18 mouse cellular contexts compared by ENCODE assay signal in the genomic region with DNA sequence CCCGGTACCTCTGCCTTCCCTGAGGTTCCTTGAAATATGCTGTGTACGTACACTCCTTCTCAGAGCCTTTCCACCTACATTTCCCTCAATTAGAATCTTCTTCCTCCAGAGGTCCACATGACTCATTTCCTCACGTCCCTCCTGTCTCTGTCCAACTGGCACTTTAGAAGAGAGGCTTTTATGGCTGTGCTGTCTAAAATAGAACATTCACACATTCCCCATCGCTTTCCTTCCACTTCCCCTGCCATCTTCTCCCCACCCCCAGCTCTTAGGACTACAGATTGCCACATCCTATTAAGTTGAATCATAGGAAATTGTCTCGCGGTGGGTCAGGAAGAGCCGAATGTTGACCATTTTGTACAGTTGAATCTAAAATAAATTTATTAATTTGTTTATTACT.
A peak's percentile ranks its signal among the peaks of the same experiment; 100 is the strongest.
DNase-seq lines count a peak whose midpoint lies in the region; ATAC-seq and TF ChIP-seq lines count a peak whose summit lies in the region.
"Had no signal": no experiment of that assay in that cellular context is flagged by ENCODE, and none has a peak within 500 bp of the region (broad histone marks: within the 10 kb centered on the region; RNA-seq: fewer than 3 reads in every experiment).

No protein-coding gene starts in this region.

- no peaks in the 10 kb centered on the region for H3K27me3 ChIP-seq in liver, embryonic 13.5 days
- H3K27me3 ChIP-seq in liver, embryonic 11.5 days (replicated peaks; ENCODE audit: control insufficient read depth, insufficient read depth, low read length): no peaks in the 10 kb centered on the region
- no peaks in the 10 kb centered on the region for H3K27me3 ChIP-seq in liver, postnatal 0 days (ENCODE audit: insufficient read depth, low read length)
- H3K27me3 ChIP-seq in hindbrain, embryonic 12.5 days: no peaks in the 10 kb centered on the region
- H3K27me3 ChIP-seq: midbrain, embryonic 13.5 days had no signal

- TF ChIP-seq CTCF in liver, postnatal 0 days (IDR thresholded peaks at IDR 0.05; ENCODE audit: low read depth): no peak

- no peaks in the 10 kb centered on the region for H3K36me3 ChIP-seq in liver, embryonic 13.5 days
- no peaks in the 10 kb centered on the region for H3K36me3 ChIP-seq in liver, embryonic 11.5 days (ENCODE audit: control insufficient read depth, insufficient read depth, low read length)
- no peaks in the 10 kb centered on the region for H3K36me3 ChIP-seq in liver, postnatal 0 days (replicated peaks; ENCODE audit: insufficient read depth, low read length)
- no peaks in the 10 kb centered on the region for H3K36me3 ChIP-seq in hindbrain, embryonic 12.5 days
- H3K36me3 ChIP-seq: forebrain, embryonic 10.5 days; midbrain, embryonic 13.5 days had no signal

- H3K4me3 ChIP-seq in liver, embryonic 13.5 days (replicated peaks): no peak overlapping the region
- no peak overlapping the region for H3K4me3 ChIP-seq in liver, embryonic 11.5 days (ENCODE audit: low read depth, low read length)
- peak overlapping the region; percentile 19 for H3K4me3 ChIP-seq in liver, postnatal 0 days (ENCODE audit: low read depth, low read length)
- no peak overlapping the region for H3K4me3 ChIP-seq in hindbrain, embryonic 12.5 days
- H3K4me3 ChIP-seq: forebrain, embryonic 10.5 days; layer of hippocampus, adult 2 months; midbrain, embryonic 13.5 days had no signal

- DNase-seq in frontal cortex, postnatal 36 days (ENCODE audit: low spot score in 2 of 2): peak; percentile 15 to 24
- DNase-seq in frontal cortex, postnatal 25 days (ENCODE audit: low spot score in 2 of 2): no peak
- no peak for DNase-seq in liver, embryonic 13.5 days
- no peak for DNase-seq in liver, embryonic 11.5 days (ENCODE audit: low spot score)
- peak; percentile 41 for DNase-seq in NIH3T3 (ENCODE audit: low read depth)
- no peak for DNase-seq in liver, postnatal 0 days
- no peak for DNase-seq in kidney, postnatal 10 days
- DNase-seq: cerebellum, postnatal 10 days; gastrocnemius, postnatal 25 days; kidney, adult 8-10 months; thymus, adult 18-20 months had no signal

- H3K9ac ChIP-seq in liver, embryonic 13.5 days: no peak overlapping the region
- no peak overlapping the region for H3K9ac ChIP-seq in liver, embryonic 11.5 days (ENCODE audit: low read depth, low read length)
- no peak overlapping the region for H3K9ac ChIP-seq in liver, postnatal 0 days (replicated peaks)
- no peak overlapping the region for H3K9ac ChIP-seq in hindbrain, embryonic 12.5 days
- H3K9ac ChIP-seq: liver, embryonic 14.5 days; midbrain, embryonic 13.5 days had no signal

- 17% methylated on average over 7 of the region's 7 CpGs for WGBS in liver, embryonic 13.5 days (ENCODE audit: insufficient replicate concordance)
- 38% methylated on average over 7 of the region's 7 CpGs for WGBS in liver, embryonic 11.5 days
- WGBS in liver, postnatal 0 days (ENCODE audit: insufficient replicate concordance): 34% methylated on average over 7 of the region's 7 CpGs
- WGBS in hindbrain, embryonic 12.5 days: 83% methylated on average over 7 of the region's 7 CpGs

- no peaks in the 10 kb centered on the region for H3K4me1 ChIP-seq in liver, embryonic 13.5 days (replicated peaks)
- H3K4me1 ChIP-seq in liver, embryonic 11.5 days (replicated peaks; ENCODE audit: control insufficient read depth, insufficient read depth, low read length): 0 out of 2 replicates have a peak, but pooled peaks cover 2% of the 10 kb centered on the region
- H3K4me1 ChIP-seq in liver, postnatal 0 days (ENCODE audit: insufficient read depth): no peaks in the 10 kb centered on the region
- H3K4me1 ChIP-seq in hindbrain, embryonic 12.5 days: peaks cover 7% of the 10 kb centered on the region; the same call in 1 of the 2 replicates
- H3K4me1 ChIP-seq: forebrain, embryonic 10.5 days; midbrain, embryonic 13.5 days had no signal

- no peaks in the 10 kb centered on the region for H3K9me3 ChIP-seq in liver, embryonic 13.5 days (replicated peaks)
- H3K9me3 ChIP-seq in liver, embryonic 11.5 days (ENCODE audit: control insufficient read depth, low read length): no peaks in the 10 kb centered on the region
- no peaks in the 10 kb centered on the region for H3K9me3 ChIP-seq in liver, postnatal 0 days (ENCODE audit: low read length)
- H3K9me3 ChIP-seq in hindbrain, embryonic 12.5 days (replicated peaks): no peaks in the 10 kb centered on the region
- H3K9me3 ChIP-seq: forebrain, embryonic 10.5 days; midbrain, embryonic 13.5 days had no signal

- no peak for ATAC-seq in liver, embryonic 13.5 days (ENCODE audit: low read depth)
- no peak for ATAC-seq in liver, embryonic 11.5 days (replicated peaks; ENCODE audit: low FRiP score)
- ATAC-seq in liver, postnatal 0 days: peak; percentile 35
- ATAC-seq in hindbrain, embryonic 12.5 days (ENCODE audit: low FRiP score): no peak
- ATAC-seq: activated CD4-positive, CD25-positive, alpha-beta regulatory T cell, adult 4 months; hindbrain, embryonic 16.5 days; midbrain, embryonic 13.5 days had no signal

- TF ChIP-seq EP300 in liver, postnatal 0 days (IDR thresholded peaks at IDR 0.05; ENCODE audit: low read depth): no peak

- no peak overlapping the region for H3K4me2 ChIP-seq in liver, embryonic 13.5 days
- no peak overlapping the region for H3K4me2 ChIP-seq in liver, embryonic 11.5 days
- peak overlapping the region; percentile 40 for H3K4me2 ChIP-seq in liver, postnatal 0 days (ENCODE audit: low read depth, low read length)
- no peak overlapping the region for H3K4me2 ChIP-seq in hindbrain, embryonic 12.5 days (replicated peaks)
- H3K4me2 ChIP-seq: midbrain, embryonic 13.5 days had no signal

- peak overlapping the region; percentile 23; the same call in 1 of the 2 replicates for H3K27ac ChIP-seq in liver, embryonic 13.5 days
- H3K27ac ChIP-seq in liver, embryonic 11.5 days (ENCODE audit: low read depth, low read length): no peak overlapping the region
- H3K27ac ChIP-seq in liver, postnatal 0 days (ENCODE audit: low read depth): peak overlapping the region; percentile 36
- no peak overlapping the region for H3K27ac ChIP-seq in hindbrain, embryonic 12.5 days
- H3K27ac ChIP-seq: forebrain, embryonic 10.5 days; layer of hippocampus, adult 2 months; liver, embryonic 14.5 days; midbrain, embryonic 13.5 days had no signal

Comparison
In these comparisons a context has a peak if more than half of its experiments do, and no peak if none do; other contexts are left out.
1. DNase-seq: peak in frontal cortex, postnatal 36 days (2 of 2) and NIH3T3 (single experiment); none in frontal cortex, postnatal 25 days (0 of 2), liver, embryonic 13.5 days (single experiment), liver, embryonic 11.5 days (single experiment), liver, postnatal 0 days (single experiment) and kidney, postnatal 10 days (single experiment).
2. H3K27ac ChIP-seq: peak in liver, embryonic 13.5 days (single experiment) and liver, postnatal 0 days (single experiment); none in liver, embryonic 11.5 days (single experiment) and hindbrain, embryonic 12.5 days (single experiment).